Mouse (Mus musculus): ENCODE measurements at regions not wholly inside any gene's neighbourhood (a gene's known extent, or its start where the extent isn't known, plus 50 kb on each side); places are given as distances from the start of the nearest gene placed in this dataset. TPM values are rescaled to one million over a fixed set of nuclear protein-coding genes. Genes with fewer than 3 reads are reported as not detected.

DNA sequence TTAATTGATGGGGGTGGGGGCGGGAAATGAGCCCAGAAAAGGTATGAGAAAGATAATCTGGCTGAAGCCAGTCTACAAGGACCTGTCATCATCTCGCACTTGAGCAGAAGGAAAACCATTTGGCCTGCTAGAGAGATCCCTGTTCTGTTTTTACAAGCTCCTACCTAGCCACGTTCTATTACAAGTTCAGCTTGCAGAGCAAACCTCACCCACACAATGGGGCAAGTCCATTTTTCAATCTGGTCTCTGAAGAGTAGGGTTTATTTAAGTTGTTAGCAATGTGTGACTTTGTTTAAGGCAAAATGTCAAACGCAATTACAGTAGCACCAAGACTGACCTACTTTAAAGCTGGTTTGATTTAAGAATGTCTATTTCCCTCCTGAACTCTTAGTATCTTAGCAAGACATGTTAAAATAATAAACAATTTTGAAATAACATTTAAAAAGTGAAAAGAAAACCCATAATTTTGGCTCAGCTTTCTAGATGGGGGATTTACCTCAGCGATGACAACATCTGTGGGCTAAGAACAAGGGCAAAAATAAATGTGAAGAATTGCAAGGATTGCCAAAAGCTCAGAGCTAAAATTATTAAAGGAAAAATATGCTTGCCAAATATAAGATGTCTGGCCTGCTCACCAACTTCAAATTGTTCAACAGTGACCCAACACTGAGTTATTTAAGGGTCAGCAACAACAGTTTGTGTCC is 54.9 kb upstream of the Pitrm1 start:
- no peak for ATAC-seq (ENCODE audit: insufficient read depth)
- DNase-seq (ENCODE audit: low read depth in 3 of 3, low spot score in 3 of 3): no peak
- Histone ChIP-seq H3K27ac (no peak overlapping the region), H3K9me3 (ENCODE audit: control insufficient read depth, low read length) (no peaks in the 10 kb centered on the region), H3K36me3 (replicated peaks; ENCODE audit: control insufficient read depth, insufficient read depth, low read depth) (no peaks in the 10 kb centered on the region), H3K4me3 (ENCODE audit: insufficient read depth in 1 of 2, low read depth in 2 of 2, low read length in 2 of 2) (no peak overlapping the region), H3K27me3 (ENCODE audit: control insufficient read depth, insufficient read depth, low read length) (no peaks in the 10 kb centered on the region), H3K4me2 (ENCODE audit: low read depth) (no peak overlapping the region), H3K9ac (replicated peaks) (no peak overlapping the region), H3K4me1 (replicated peaks; ENCODE audit: control insufficient read depth in 2 of 2, insufficient read depth in 2 of 2, low read length in 1 of 2) (no peaks in the 10 kb centered on the region)
- 58% methylated on average over 5 of the region's 5 CpGs for WGBS (ENCODE audit: insufficient replicate concordance)
- TF ChIP-seq CTCF (IDR thresholded peaks at IDR 0.05; ENCODE audit: low read depth) (no peak), EP300 (IDR thresholded peaks at IDR 0.05; ENCODE audit: low read depth) (no peak)

Small RNA genes lying in the stretch of these regions (microRNA-seq; reads per million reads assigned to microRNA genes)
- not detected for gene Gm26259

Data from liver, embryonic 14.5 days (tissue).